Mouse (Mus musculus) adrenal gland, postnatal 10 days (tissue): ENCODE measurements at regions not wholly inside any gene's neighbourhood (a gene's known extent, or its start where the extent isn't known, plus 50 kb on each side); places are given as distances from the start of the nearest gene placed in this dataset.

Experiments used
- DNase-seq: peaks from one replicate; pipeline ENCODE4 v3.0.0; 2021; ENCODE audit warnings: mixed read lengths

GRCm38 (mm10) chr3:61740088-61740487 lies 374.3 kb upstream of the B430305J03Rik start:
- DNase-seq, result no peak

GRCm38 (mm10) chr3:61738528-61738927 lies 372.8 kb upstream of the B430305J03Rik start:
- no peak for DNase-seq

- no peak for DNase-seq
These were observed 351.0 kb upstream of the B430305J03Rik start for GRCm38 (mm10) chr3:61716785-61717184.

GRCm38 (mm10) chr3:61687933-61688705 lies 322.4 kb upstream of the B430305J03Rik start:
- peak; percentile 4 for DNase-seq

GRCm38 (mm10) chr3:61670874-61671273 lies 305.1 kb upstream of the B430305J03Rik start:
- no peak for DNase-seq

- DNase-seq, result no peak
These were observed 290.4 kb upstream of the B430305J03Rik start for GRCm38 (mm10) chr3:61656143-61656542.

- DNase-seq, result no peak
These were observed 262.8 kb upstream of the B430305J03Rik start for GRCm38 (mm10) chr3:61628535-61628934.

- no peak for DNase-seq
These were observed 262.3 kb upstream of the B430305J03Rik start for GRCm38 (mm10) chr3:61628099-61628498.

GRCm38 (mm10) chr3:61623954-61624487 lies 258.3 kb upstream of the B430305J03Rik start:
- DNase-seq, result no peak

- DNase-seq, result no peak
These were observed 239.7 kb upstream of the B430305J03Rik start for GRCm38 (mm10) chr3:61605469-61605868.

- no peak for DNase-seq
These were observed 237.1 kb upstream of the B430305J03Rik start for GRCm38 (mm10) chr3:61602891-61603290.

GRCm38 (mm10) chr3:61595574-61595973 lies 229.8 kb upstream of the B430305J03Rik start:
- DNase-seq, result no peak

- no peak for DNase-seq
These were observed 226.6 kb upstream of the B430305J03Rik start for GRCm38 (mm10) chr3:61592342-61592741.

GRCm38 (mm10) chr3:61583669-61584068 lies 217.9 kb upstream of the B430305J03Rik start:
- no peak for DNase-seq

GRCm38 (mm10) chr3:61582927-61583326 lies 217.2 kb upstream of the B430305J03Rik start:
- DNase-seq, result no peak

- DNase-seq, result no peak
These were observed 214.5 kb upstream of the B430305J03Rik start for GRCm38 (mm10) chr3:61580252-61580651.

- no peak for DNase-seq
These were observed 171.4 kb upstream of the B430305J03Rik start for GRCm38 (mm10) chr3:61537113-61537512.

GRCm38 (mm10) chr3:61535751-61536150 lies 170.0 kb upstream of the B430305J03Rik start:
- no peak for DNase-seq

- DNase-seq, result no peak
These were observed 137.4 kb upstream of the B430305J03Rik start for GRCm38 (mm10) chr3:61503178-61503577.

- no peak for DNase-seq
These were observed 129.1 kb upstream of the B430305J03Rik start for GRCm38 (mm10) chr3:61494835-61495234.

- DNase-seq, result no peak
These were observed 121.1 kb upstream of the B430305J03Rik start for GRCm38 (mm10) chr3:61486808-61487389.

- DNase-seq, result no peak
These were observed 113.3 kb upstream of the B430305J03Rik start for GRCm38 (mm10) chr3:61478861-61479584.

GRCm38 (mm10) chr3:61475018-61475417 lies 109.3 kb upstream of the B430305J03Rik start:
- DNase-seq, result peak; percentile 28
